Comparison of ENCODE assay signal across 12 mouse cellular contexts in the genomic region with DNA sequence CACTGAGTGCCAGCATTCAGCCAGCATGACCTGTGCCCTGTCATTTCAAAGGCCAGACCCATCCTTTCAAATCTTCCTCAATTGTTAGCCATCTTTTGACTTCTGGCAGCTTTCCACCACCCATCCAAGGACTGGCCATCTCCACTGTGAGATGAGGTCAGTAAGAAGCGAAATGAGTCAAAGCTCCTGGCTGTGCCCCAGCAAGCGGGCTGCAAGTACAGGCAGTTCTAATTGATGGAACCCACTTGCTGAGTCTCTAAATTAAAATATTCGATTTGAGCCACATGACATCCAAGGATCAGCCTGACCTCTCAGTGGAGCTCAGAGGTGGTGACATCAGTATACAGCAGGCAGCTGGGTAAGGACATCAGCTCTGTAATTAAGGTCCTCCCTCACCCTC.
DNase-seq lines count a peak whose midpoint lies in the region; ATAC-seq and TF ChIP-seq lines count a peak whose summit lies in the region.
"Had no signal": no experiment of that assay in that cellular context is flagged by ENCODE, and none has a peak within 500 bp of the region (broad histone marks: within the 10 kb centered on the region; RNA-seq: fewer than 3 reads in every experiment).

No protein-coding gene starts in this region.

- intact Hi-C loops in heart, postnatal 14 days (cut with DNase I): no loop called here

- H3K9me3 ChIP-seq in hindbrain, postnatal 0 days (ENCODE audit: low read length): no peaks in the 10 kb centered on the region
- H3K9me3 ChIP-seq in hindbrain, embryonic 13.5 days: no peaks in the 10 kb centered on the region; the same call in 1 of the 2 replicates
- H3K9me3 ChIP-seq: intestine, embryonic 15.5 days; limb, embryonic 15.5 days had no signal

- H3K9ac ChIP-seq in hindbrain, postnatal 0 days (replicated peaks; ENCODE audit: low read length): no peak overlapping the region
- H3K9ac ChIP-seq in hindbrain, embryonic 13.5 days: no peak overlapping the region
- H3K9ac ChIP-seq: intestine, embryonic 15.5 days; limb, embryonic 15.5 days; lung, embryonic 14.5 days had no signal

- H3K36me3 ChIP-seq in hindbrain, postnatal 0 days (ENCODE audit: insufficient read depth, low read length): no peaks in the 10 kb centered on the region
- H3K36me3 ChIP-seq in hindbrain, embryonic 13.5 days: no peaks in the 10 kb centered on the region
- H3K36me3 ChIP-seq: intestine, embryonic 15.5 days; limb, embryonic 15.5 days had no signal

- DNase-seq in hindbrain, postnatal 0 days (ENCODE audit: low spot score): no peak
- DNase-seq in adrenal gland, adult (ENCODE audit: inconsistent age in 2 of 2, low spot score in 1 of 2): peak; percentile 91
- peak; percentile 78 for DNase-seq in adrenal gland, adult 8-10 months
- peak; percentile 9 to 16 for DNase-seq in heart, postnatal 14 days
- DNase-seq in embryo, embryonic 9.5 days (ENCODE audit: extremely low spot score): no peak
- DNase-seq in retina, embryonic 14.5 days (ENCODE audit: low spot score): no peak
- DNase-seq: cerebellum, adult 8-10 months; layer of hippocampus, postnatal 36 days; lung, embryonic 14.5 days had no signal

- H3K27me3 ChIP-seq in hindbrain, postnatal 0 days (ENCODE audit: insufficient read depth, low read length): no peaks in the 10 kb centered on the region
- H3K27me3 ChIP-seq in hindbrain, embryonic 13.5 days: no peaks in the 10 kb centered on the region
- H3K27me3 ChIP-seq: intestine, embryonic 15.5 days; limb, embryonic 15.5 days had no signal

- H3K4me1 ChIP-seq in hindbrain, postnatal 0 days (ENCODE audit: insufficient read depth, low read length): no peaks in the 10 kb centered on the region
- no peaks in the 10 kb centered on the region for H3K4me1 ChIP-seq in hindbrain, embryonic 13.5 days (replicated peaks)
- H3K4me1 ChIP-seq: intestine, embryonic 15.5 days; limb, embryonic 15.5 days had no signal

- ATAC-seq in hindbrain, postnatal 0 days: 0 out of 2 replicates have a peak, but pooled peaks have one; percentile 12
- ATAC-seq in hindbrain, embryonic 13.5 days (ENCODE audit: low FRiP score): no peak
- ATAC-seq: intestine, embryonic 15.5 days had no signal

- H3K27ac ChIP-seq in hindbrain, postnatal 0 days: no peak overlapping the region
- H3K27ac ChIP-seq in hindbrain, embryonic 13.5 days: no peak overlapping the region
- H3K27ac ChIP-seq: intestine, embryonic 15.5 days; limb, embryonic 15.5 days had no signal

- H3K4me3 ChIP-seq in hindbrain, postnatal 0 days (ENCODE audit: low read length): no peak overlapping the region
- no peak overlapping the region for H3K4me3 ChIP-seq in hindbrain, embryonic 13.5 days
- H3K4me3 ChIP-seq: intestine, embryonic 15.5 days; limb, embryonic 15.5 days had no signal

- H3K4me2 ChIP-seq in hindbrain, postnatal 0 days (ENCODE audit: low read depth, low read length): no peak overlapping the region
- H3K4me2 ChIP-seq in hindbrain, embryonic 13.5 days: no peak overlapping the region
- H3K4me2 ChIP-seq: intestine, embryonic 15.5 days; limb, embryonic 15.5 days; lung, embryonic 14.5 days had no signal

- 39% methylated on average over 3 of the region's 3 CpGs for WGBS in hindbrain, postnatal 0 days
- WGBS in hindbrain, embryonic 13.5 days: 48% methylated on average over 3 of the region's 3 CpGs

- no peak for TF ChIP-seq CTCF in hindbrain, postnatal 0 days (IDR thresholded peaks at IDR 0.05; ENCODE audit: low read depth)

Comparison
In these comparisons a context has a peak if more than half of its experiments do, and no peak if none do; other contexts are left out.
1. DNase-seq: peak in adrenal gland, adult (2 of 2), adrenal gland, adult 8-10 months (single experiment) and heart, postnatal 14 days (2 of 2); none in hindbrain, postnatal 0 days (single experiment), embryo, embryonic 9.5 days (single experiment) and retina, embryonic 14.5 days (single experiment).